Mouse (Mus musculus) forebrain, embryonic 13.5 days (tissue): ENCODE data around the gene Pmel. TPM values are rescaled to one million over a fixed set of nuclear protein-coding genes. Genes with fewer than 3 reads are reported as not detected.

ENCODE experiments used
- ATAC-seq: fragments of 200-750 bp; cut with Nextera tagmentation; 2 replicates; pipeline ENCODE4 v1.8.0; 2017
- H3K27ac ChIP-seq: fragments of 300-500 bp; sonication (generic); 2 replicates; pipeline ENCODE4 v1.5.1; 2015; ENCODE audit warnings: inconsistent platforms, mild to moderate bottlenecking, moderate library complexity
- H3K27me3 ChIP-seq: fragments of 300-500 bp; sonication (generic); 2 replicates; pipeline ENCODE4 v1.6.1; 2015; ENCODE audit warnings: mild to moderate bottlenecking, inconsistent platforms
- H3K36me3 ChIP-seq: fragments of 300-500 bp; sonication (generic); 2 replicates; pipeline ENCODE4 v1.6.1; 2015; ENCODE audit warnings: mild to moderate bottlenecking, inconsistent platforms; ENCODE audit not compliant: poor library complexity, severe bottlenecking
- H3K4me1 ChIP-seq: fragments of 300-500 bp; sonication (generic); 2 replicates; pipeline ENCODE4 v1.6.1; 2015; ENCODE audit warnings: inconsistent platforms
- H3K4me2 ChIP-seq: fragments of 300-500 bp; sonication (generic); 2 replicates; pipeline ENCODE4 v1.6.1; 2015; ENCODE audit warnings: inconsistent platforms, mild to moderate bottlenecking, moderate library complexity
- H3K4me3 ChIP-seq: fragments of 300-500 bp; sonication (generic); 2 replicates; pipeline ENCODE4 v1.5.1; 2015; ENCODE audit warnings: mild to moderate bottlenecking, inconsistent platforms
- H3K9ac ChIP-seq: fragments of 300-500 bp; sonication (generic); 2 replicates; pipeline ENCODE4 v1.6.1; 2015; ENCODE audit warnings: mild to moderate bottlenecking, inconsistent platforms
- H3K9me3 ChIP-seq: fragments of 300-500 bp; sonication (generic); replicated peaks from 2 replicates; pipeline ENCODE4 v1.6.1; 2016; ENCODE audit warnings: inconsistent platforms
- WGBS: fragments of 180-500 bp; shearing (Covaris S2); methylation state at CpG from one replicate; pipeline ENCODE4 v1.1.7; 2015; 5-methylcytosine and 5-hydroxymethylcytosine counted together
- polyA plus RNA-seq: library from polyadenylated mRNA; unstranded; fragments of >200 nt; fragmentation: Nextera tagmentation; extraction: Ambion mirVana; gene quantifications from 2 replicates; pipeline ENCODE4 v1.2.1, GENCODE M21; 2015

Gene Pmel
- polyA plus RNA-seq, 1 experiment from 2014 or later = 0.17 TPM

DNA sequence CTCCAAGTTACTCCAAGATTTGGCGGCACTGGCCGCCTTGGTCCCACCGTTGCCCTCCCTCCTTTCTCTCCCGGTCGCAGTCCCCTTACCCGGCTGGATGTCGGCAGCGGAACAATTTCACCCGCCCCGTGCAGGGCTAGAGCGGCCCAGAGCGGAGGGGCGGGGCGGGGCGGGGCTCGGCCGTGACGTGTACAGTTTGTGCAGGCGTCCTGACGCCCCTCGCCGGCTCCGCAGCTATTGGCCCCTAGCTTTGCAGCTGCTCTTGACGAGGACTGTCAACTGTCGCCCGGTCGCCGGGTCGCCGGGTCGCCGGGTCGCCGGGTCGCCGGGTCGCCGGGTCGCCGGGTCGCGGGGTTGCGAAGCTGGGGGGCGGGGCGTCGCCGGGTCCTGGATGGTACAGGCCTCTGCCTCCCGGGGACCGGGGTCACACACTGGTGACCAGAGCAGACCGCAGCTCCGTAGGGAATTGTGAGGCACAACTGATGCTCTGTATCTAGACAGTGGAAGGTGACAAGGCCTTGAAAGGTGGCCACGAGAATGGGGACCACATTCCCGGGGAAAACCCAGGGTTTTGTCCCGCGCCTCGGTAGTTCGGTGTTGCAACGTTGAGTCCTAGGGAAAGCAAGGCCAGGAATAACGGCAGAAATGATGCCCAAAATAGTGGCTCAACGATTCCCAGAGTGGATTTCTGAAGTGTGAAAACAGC lies 30.1 kb upstream of the Pmel start, which contains the start of gene Suox:
TSS of gene Suox (minus strand) at position 311 of the 706 bp plus-strand sequence.
- H3K27me3 ChIP-seq = peaks cover 3% of the 10 kb centered on the region; the same call in 1 of the 2 replicates
- peak within 1 kb of the TSS; percentile 3; the same call in 1 of the 2 replicates for H3K27ac ChIP-seq
- peak within 1 kb of the TSS; percentile 73 for H3K9ac ChIP-seq
- H3K4me1 ChIP-seq = peaks cover 10% of the 10 kb centered on the region
- under 1% methylated on average over 42 of the region's 60 CpGs for WGBS
- no peaks in the 10 kb centered on the region for H3K9me3 ChIP-seq
- peak within 1 kb of the TSS; percentile 80 for H3K4me2 ChIP-seq
- peak within 1 kb of the TSS; percentile 67 for H3K4me3 ChIP-seq
- H3K36me3 ChIP-seq = peaks cover 9% of the 10 kb centered on the region
- ATAC-seq = peak; percentile 96

DNA sequence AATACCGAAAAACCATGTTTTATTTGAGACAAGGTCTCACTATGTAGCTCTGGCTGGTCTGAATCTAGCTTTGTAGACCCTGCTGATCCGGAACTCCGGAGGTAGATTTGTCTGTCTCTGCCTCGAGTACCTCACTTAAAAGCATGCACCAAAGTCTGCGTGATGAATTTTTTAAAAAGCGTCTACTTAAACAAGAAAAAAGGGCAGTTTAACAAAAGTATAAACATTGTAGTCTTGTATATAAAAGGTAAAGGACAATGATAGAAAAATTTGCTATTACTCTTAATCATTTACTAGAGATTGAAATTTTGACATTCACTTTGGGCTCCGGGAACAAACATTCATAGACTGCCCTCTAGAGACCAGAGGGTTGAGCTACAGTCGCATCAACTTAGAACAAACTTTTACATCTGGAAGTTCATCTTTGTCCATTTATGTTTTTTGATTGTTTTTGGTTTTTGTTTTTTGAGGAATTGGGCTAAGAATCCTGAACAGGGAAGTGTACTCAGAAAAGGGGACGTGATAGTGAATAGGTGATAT lies 29.5 kb upstream of the Pmel start:
- Histone ChIP-seq H3K27ac (0 out of 2 replicates have a peak overlapping the region, but pooled peaks have one; percentile 3), H3K27me3 (peaks cover 3% of the 10 kb centered on the region; the same call in 1 of the 2 replicates), H3K9ac (peak overlapping the region; percentile 73), H3K4me3 (peak overlapping the region; percentile 67), H3K9me3 (no peaks in the 10 kb centered on the region), H3K4me1 (peaks cover 8% of the 10 kb centered on the region), H3K4me2 (peak overlapping the region; percentile 80), H3K36me3 (peaks cover 15% of the 10 kb centered on the region)
- 0 out of 2 replicates have a peak, but pooled peaks have one; percentile 6 for ATAC-seq
- WGBS = 3% methylated on average over 9 of the region's 9 CpGs

DNA sequence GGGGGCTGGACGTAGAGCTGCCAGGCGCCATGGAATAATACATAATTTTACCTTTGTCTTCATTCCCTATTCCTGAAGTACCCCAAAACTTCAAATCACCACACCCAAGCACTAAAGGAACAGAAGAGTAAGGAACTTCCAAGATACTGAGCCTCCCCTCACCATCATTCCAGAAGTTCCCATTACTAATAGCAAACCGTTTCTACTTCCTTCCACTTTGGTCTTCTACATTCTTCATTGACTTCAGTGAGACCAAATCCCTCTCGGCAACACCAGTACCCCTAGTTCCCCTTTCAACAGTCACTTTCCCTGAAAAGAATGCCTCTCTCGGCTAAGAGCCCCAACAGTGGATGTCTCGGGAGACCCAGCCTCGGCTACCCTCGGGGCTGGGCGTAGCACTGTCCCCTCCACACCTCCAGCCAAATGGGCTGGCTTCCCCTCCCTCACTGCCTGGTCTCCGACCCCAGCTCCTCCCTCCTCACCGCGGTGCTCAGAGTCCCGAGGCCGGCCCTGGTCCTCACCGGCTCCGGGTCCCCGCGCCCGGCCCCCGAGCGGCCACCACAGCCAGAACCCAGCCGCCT lies 8.5 kb upstream of the Pmel start:
- Histone ChIP-seq H3K4me1 (peaks cover 16% of the 10 kb centered on the region), H3K27ac (peak overlapping the region; percentile 98), H3K9me3 (no peaks in the 10 kb centered on the region), H3K4me3 (peak overlapping the region; percentile 94), H3K36me3 (peaks cover 23% of the 10 kb centered on the region), H3K9ac (peak overlapping the region; percentile 98), H3K4me2 (peak overlapping the region; percentile 80), H3K27me3 (no peaks in the 10 kb centered on the region)
- WGBS = under 1% methylated on average over 22 of the region's 22 CpGs
- no peak for ATAC-seq

DNA sequence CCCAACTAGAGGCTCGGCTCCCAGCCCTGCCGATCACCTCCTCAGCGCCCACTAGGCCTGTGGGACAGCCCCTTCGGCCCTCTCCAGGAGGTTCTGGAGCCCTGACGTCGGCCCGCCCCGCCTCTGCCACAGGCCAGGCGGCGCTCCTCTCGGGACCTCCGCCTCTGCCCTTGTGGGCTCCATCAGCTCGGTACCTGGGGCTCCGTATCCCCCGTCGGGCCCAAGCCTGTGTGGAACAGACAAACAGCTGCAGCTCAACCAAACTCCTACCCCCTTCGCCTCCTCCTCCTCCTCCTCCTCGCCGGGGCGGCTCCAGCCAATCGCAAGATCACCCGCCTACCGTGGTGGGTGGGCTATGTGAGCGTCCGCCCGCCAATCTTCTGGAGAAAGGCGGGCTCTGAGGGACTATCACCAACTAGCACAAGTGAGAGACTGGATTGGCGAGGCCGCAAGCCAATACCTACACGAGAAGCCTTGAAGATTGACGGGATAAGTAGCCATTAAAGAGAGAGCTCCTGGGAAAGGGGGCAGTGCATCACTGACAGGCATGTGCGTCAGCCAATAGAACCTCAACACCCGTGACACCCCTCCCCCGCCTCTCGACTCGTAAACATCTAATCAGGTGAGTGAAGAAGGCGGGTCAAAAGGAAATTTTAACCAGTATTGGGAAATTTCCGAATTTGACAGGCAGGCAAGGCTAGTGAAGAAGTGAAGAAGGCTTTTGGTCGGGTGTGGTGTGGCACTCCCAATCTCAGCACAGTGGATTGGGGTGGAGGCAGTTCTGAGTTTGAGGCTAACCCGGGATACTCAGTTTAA lies 7.8 kb upstream of the Pmel start, which contains the start of gene Rab5b:
TSS of gene Rab5b (minus strand) at position 273 of the 816 bp plus-strand sequence.
- Histone ChIP-seq H3K36me3 (peaks cover 30% of the 10 kb centered on the region), H3K9me3 (no peaks in the 10 kb centered on the region)
- under 1% methylated on average over 37 of the region's 40 CpGs for WGBS

DNA sequence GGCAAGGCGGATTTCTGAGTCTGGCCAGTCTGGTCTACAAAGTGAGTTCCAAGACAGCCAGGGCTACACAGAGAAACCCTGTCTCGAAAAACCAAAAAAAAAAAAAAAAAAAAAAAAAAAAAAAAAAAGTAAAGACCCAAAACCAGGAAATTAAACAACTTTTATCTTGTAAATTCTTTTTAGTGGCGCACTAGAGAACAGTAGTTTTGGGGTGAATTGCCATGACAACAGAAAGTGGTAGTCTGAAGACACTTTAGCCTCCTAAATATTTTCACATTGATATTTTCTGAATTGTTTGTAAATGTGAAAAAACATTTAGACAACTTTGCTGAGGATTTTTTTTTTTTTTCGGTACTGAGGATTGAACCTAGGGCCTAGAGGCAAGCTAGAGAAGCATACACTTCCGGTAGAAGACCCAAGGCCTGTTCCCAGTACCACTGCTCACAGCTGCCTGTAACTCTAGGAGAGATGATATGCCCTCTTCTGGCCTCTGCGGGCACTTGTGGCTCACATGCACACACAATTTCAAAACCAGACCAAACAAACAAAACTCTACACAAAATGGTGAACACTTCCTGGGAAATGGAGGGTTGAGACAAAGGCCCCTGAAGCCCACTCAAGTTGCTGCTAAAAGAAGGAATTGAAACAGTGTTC lies 6.8 kb upstream of the Pmel start:
- H3K9me3 ChIP-seq = no peaks in the 10 kb centered on the region
- H3K9ac ChIP-seq = no peak overlapping the region
- H3K4me1 ChIP-seq = peaks cover 16% of the 10 kb centered on the region
- H3K36me3 ChIP-seq = peaks cover 40% of the 10 kb centered on the region
- H3K4me2 ChIP-seq = peak overlapping the region; percentile 52
- no peak for ATAC-seq
- peak overlapping the region; percentile 57; the same call in 1 of the 2 replicates for H3K27ac ChIP-seq
- peak overlapping the region; percentile 94; the same call in 1 of the 2 replicates for H3K4me3 ChIP-seq
- WGBS = 88% methylated on average over 6 of the region's 6 CpGs
- H3K27me3 ChIP-seq = no peaks in the 10 kb centered on the region

More for the DNA sequence above, 7.8 kb upstream of the Pmel start, which contains the start of gene Rab5b:
- Histone ChIP-seq H3K27ac (peak within 1 kb of the TSS; percentile 98), H3K9ac (peak within 1 kb of the TSS; percentile 98), H3K4me2 (peak within 1 kb of the TSS; percentile 80), H3K4me1 (peaks cover 16% of the 10 kb centered on the region), H3K27me3 (no peaks in the 10 kb centered on the region), H3K4me3 (peak within 1 kb of the TSS; percentile 94)
- ATAC-seq = peak; percentile 99

DNA sequence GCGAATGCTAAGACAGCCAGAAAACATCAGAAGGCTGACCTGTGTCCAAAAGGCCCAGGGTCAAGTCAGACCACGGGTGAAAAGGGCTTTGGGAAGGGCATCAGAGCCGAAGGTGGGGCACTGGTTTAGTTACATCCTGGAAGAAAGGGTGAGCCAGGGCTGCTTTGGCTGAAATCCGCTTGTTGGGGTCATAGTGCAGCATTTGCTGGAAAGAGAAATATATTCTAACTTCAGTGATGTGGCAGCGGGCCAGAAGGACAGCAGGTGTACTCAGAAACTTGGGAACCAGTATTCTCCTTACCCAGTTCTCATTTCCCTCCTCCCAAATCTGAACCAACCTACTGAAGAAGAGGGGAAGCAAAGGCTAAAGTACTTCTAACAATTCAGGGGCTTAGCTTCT lies 5.0 kb upstream of the Pmel start:
- H3K9me3 ChIP-seq = no peaks in the 10 kb centered on the region
- H3K27ac ChIP-seq = no peak overlapping the region
- no peak overlapping the region for H3K4me3 ChIP-seq
- H3K27me3 ChIP-seq = no peaks in the 10 kb centered on the region
- 86% methylated on average over 5 of the region's 5 CpGs for WGBS
- no peak overlapping the region for H3K9ac ChIP-seq
- peaks cover 46% of the 10 kb centered on the region for H3K36me3 ChIP-seq
- no peak for ATAC-seq
- peaks cover 23% of the 10 kb centered on the region for H3K4me1 ChIP-seq
- H3K4me2 ChIP-seq = no peak overlapping the region

DNA sequence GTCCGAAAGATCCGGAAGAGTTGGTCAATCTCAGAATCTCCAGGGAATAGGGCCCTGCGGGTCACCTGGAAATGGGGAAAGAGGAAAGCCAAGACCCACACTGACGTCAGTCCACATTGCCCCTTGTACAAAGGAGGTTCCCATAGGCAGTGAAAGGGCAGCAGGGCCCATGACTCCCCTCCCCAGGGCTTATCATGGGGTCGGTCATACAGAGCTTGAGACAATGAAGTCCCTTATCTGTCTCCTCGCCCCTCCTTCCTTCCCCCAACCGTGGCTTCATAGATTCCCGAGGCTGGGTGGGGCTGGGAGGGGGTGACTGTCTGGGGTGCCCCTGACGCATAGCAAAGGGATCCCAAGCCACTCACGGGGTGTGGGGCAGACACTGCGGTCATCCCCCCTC lies 4.4 kb upstream of the Pmel start:
- Histone ChIP-seq H3K27ac (no peak overlapping the region), H3K9me3 (no peaks in the 10 kb centered on the region), H3K9ac (no peak overlapping the region), H3K4me2 (no peak overlapping the region), H3K27me3 (no peaks in the 10 kb centered on the region), H3K4me3 (no peak overlapping the region), H3K4me1 (peaks cover 23% of the 10 kb centered on the region), H3K36me3 (peaks cover 46% of the 10 kb centered on the region)
- 90% methylated on average over 11 of the region's 11 CpGs for WGBS
- ATAC-seq = no peak

DNA sequence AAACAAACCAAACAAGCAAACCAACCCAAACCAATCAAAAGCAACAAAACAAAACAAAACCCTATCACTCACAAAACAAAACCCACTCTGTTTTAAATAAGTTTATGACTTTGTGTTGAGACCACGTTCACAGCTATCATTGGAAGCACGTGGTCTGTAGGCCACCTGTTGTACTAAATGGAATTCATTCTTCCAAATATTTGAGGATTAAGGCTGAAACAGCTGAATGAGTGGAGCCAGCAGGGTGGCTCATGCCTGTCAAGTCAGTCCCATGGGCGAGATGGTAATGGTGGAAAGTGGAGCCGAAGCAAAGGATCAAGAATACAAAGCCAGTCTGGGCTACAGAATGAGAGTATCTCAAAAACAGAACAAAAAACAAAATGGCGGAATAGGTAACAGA lies 3.3 kb upstream of the Pmel start:
- Histone ChIP-seq H3K27ac (no peak overlapping the region), H3K9me3 (no peaks in the 10 kb centered on the region), H3K4me3 (no peak overlapping the region), H3K9ac (no peak overlapping the region), H3K4me1 (peaks cover 19% of the 10 kb centered on the region), H3K27me3 (no peaks in the 10 kb centered on the region), H3K36me3 (peaks cover 46% of the 10 kb centered on the region), H3K4me2 (no peak overlapping the region)
- no peak for ATAC-seq
- WGBS = 91% methylated on average over 5 of the region's 5 CpGs

DNA sequence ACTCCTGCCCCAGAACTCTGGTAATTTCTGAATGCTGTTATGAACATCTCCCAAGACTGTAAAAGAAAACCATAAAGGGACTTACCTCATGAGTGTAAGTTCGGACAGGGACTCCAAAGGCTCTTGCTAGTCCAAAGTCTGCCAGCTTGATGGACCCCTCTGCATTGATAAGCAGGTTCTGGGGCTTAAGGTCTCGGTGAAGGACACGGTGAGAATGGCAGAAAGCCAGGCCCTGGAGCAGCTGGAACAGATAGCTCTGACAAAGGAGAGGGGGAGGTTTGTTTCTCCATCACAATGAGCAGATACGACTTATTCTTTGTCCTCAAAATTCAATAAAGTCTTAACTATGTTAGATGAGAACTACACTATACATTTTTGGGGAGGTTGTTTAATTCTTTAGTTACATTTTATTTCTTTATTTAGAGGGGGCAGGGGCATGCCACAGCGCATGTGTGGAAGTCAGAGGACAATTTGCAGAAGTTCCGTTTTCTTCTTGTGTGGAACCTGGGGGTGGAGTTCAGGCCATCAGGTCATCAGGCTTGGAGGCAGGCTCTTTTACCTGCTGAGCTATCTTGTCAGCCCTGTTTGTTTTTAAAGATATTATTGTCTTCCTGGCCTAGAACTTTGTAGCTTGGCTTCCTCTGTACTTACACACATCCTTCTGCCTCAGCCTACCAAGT lies 1.5 kb upstream of the Pmel start:
- H3K27me3 ChIP-seq = peaks cover 3% of the 10 kb centered on the region; the same call in 1 of the 2 replicates
- no peak overlapping the region for H3K4me2 ChIP-seq
- no peak overlapping the region for H3K27ac ChIP-seq
- no peak for ATAC-seq
- WGBS = 84% methylated on average over 6 of the region's 6 CpGs
- no peak overlapping the region for H3K4me3 ChIP-seq
- H3K4me1 ChIP-seq = peaks cover 16% of the 10 kb centered on the region
- H3K9me3 ChIP-seq = no peaks in the 10 kb centered on the region
- peaks cover 46% of the 10 kb centered on the region for H3K36me3 ChIP-seq
- H3K9ac ChIP-seq = no peak overlapping the region

DNA sequence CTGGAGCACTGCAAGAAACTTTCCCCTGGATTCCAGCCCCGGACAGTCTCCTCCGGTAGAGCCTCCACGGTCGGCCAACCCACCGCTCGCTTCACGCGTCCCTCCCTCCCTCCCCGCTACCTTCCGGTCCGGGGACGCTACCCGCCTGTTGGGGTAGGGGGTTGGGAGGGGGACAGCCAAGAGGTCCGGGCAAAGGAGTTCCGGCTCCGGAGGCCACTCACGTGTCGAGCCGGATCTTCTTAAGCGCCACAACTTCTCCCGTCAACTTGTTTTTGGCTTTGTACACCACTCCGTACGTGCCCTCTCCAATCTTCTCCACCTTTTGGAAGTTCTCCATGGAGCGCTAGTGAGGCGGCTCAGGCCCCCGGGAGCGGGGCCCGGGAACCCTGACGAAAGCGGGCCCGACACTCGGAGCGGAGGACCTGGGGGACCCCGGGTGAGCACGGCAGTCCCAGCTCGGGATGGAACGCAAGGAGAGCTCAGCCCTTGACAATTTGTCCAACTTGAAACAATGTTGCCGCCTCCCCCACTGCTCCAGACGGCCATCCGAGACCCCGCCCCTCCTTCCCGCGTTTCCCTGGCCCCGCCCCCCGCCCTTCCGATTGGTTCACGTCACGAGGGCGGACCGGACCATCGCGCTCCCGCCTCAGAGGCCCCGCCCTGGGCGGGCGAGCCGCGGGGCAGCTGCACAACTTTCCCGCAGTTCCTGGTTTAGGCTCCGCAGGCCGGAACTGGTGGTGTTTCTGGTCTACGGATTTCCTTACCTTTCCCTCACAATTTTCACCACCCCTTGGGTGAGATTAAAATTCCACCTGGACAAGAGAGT lies 709 bp downstream of the Pmel start, which contains the start of gene Cdk2:
TSS of gene Cdk2 (minus strand) at position 541 of the 826 bp plus-strand sequence.
- Histone ChIP-seq H3K27ac (peak within 1 kb of the TSS; percentile 80), H3K4me1 (peaks cover 16% of the 10 kb centered on the region), H3K36me3 (peaks cover 30% of the 10 kb centered on the region), H3K4me3 (peak within 1 kb of the TSS; percentile 79), H3K27me3 (peaks cover 3% of the 10 kb centered on the region; the same call in 1 of the 2 replicates), H3K4me2 (peak within 1 kb of the TSS; percentile 85), H3K9me3 (no peaks in the 10 kb centered on the region), H3K9ac (peak within 1 kb of the TSS; percentile 73)
- 0% methylated on average over 59 of the region's 62 CpGs for WGBS
- peak; percentile 94 for ATAC-seq
